In the genomic region with DNA sequence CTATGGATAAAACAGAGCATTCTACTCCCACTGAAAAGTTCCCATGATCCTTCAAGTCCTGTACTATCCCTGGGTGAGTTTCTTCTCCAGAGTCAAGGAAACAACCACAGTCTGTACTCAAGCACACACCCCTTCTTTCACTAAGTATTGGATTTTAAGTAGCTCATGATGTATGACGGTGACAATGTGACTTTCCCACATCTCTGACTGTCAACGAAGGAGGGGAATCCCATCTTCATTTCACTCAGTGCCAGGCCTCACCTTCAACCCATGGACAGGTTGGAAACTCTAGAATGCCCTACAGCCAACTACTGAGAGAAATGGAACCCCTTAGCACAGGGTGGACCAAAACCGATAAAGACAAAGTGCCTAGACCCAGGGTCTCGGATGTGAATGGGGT, we compare ENCODE assay signal across 18 mouse cellular contexts. TPM values are rescaled to one million over a fixed set of nuclear protein-coding genes. Genes with fewer than 3 reads are reported as not detected.
"Had no signal": no experiment of that assay in that cellular context is flagged by ENCODE, and none has a peak within 500 bp of the region (broad histone marks: within the 10 kb centered on the region; RNA-seq: fewer than 3 reads in every experiment).

No protein-coding gene starts in this region.

- H3K4me2 ChIP-seq: neural tube, embryonic 13.5 days; neural tube, embryonic 15.5 days; stomach, embryonic 15.5 days had no signal

- H3K4me3 ChIP-seq: neural tube, embryonic 13.5 days; neural tube, embryonic 15.5 days; stomach, embryonic 15.5 days had no signal

- H3K9me3 ChIP-seq: neural tube, embryonic 13.5 days; neural tube, embryonic 15.5 days; stomach, embryonic 15.5 days had no signal

- H3K27ac ChIP-seq: neural tube, embryonic 13.5 days; neural tube, embryonic 15.5 days; stomach, embryonic 15.5 days; stomach, postnatal 0 days had no signal

- DNase-seq: retina, postnatal 1 day; right cerebral cortex, adult 18-20 months; right cerebral cortex, postnatal 14 days; right cerebral cortex, postnatal 25 days; right cerebral cortex, postnatal 4 days; spleen, adult 18-20 months; thymus, adult 18-20 months; thymus, adult 2 months; thymus, postnatal 14 days; thymus, postnatal 25 days; thymus, postnatal 36 days; thymus, postnatal 4 days had no signal

- H3K27me3 ChIP-seq: neural tube, embryonic 13.5 days; neural tube, embryonic 15.5 days; stomach, embryonic 15.5 days had no signal

- H3K4me1 ChIP-seq: stomach, embryonic 15.5 days had no signal

- H3K36me3 ChIP-seq: neural tube, embryonic 13.5 days; neural tube, embryonic 15.5 days; stomach, embryonic 15.5 days had no signal

- H3K9ac ChIP-seq: neural tube, embryonic 13.5 days; neural tube, embryonic 15.5 days; stomach, embryonic 15.5 days had no signal

RNA-seq across cellular contexts. Expression of gene Nek11, which starts 29.1 kb away (rescaled TPM):
- polyA plus RNA-seq: small intestine, adult 2 months; spleen, adult 2 months had no signal
